Mouse (Mus musculus) hindbrain, embryonic 11.5 days (tissue): Measurements from ENCODE around the gene Etv2. TPM values are rescaled to one million over a fixed set of nuclear protein-coding genes. Genes with fewer than 3 reads are reported as not detected.

Experiments used
- ATAC-seq: fragments of 200-750 bp; cut with Nextera tagmentation; 2 replicates; pipeline ENCODE4 v1.8.0; 2017; ENCODE audit warnings: mild to moderate bottlenecking, moderate TSS enrichment, moderate library complexity; ENCODE audit not compliant: low FRiP score
- DNase-seq: peaks from one replicate; pipeline ENCODE4 v3.0.0-alpha.2; 2015; ENCODE audit warnings: low spot score
- H3K27ac ChIP-seq: fragments of 300-500 bp; sonication (generic); 2 replicates; pipeline ENCODE4 v1.5.1; 2014; ENCODE audit warnings: mild to moderate bottlenecking, low read depth, low read length
- H3K27me3 ChIP-seq: fragments of 300-500 bp; sonication (generic); 2 replicates; pipeline ENCODE4 v1.6.1; 2014; ENCODE audit warnings: mild to moderate bottlenecking, low read length, moderate library complexity, mixed read lengths; ENCODE audit not compliant: control insufficient read depth, insufficient read depth
- H3K36me3 ChIP-seq: fragments of 300-500 bp; sonication (generic); 2 replicates; pipeline ENCODE4 v1.6.1; 2014; ENCODE audit warnings: mild to moderate bottlenecking, low read length, moderate library complexity, mixed read lengths; ENCODE audit not compliant: control insufficient read depth, insufficient read depth
- H3K4me1 ChIP-seq: fragments of 300-500 bp; sonication (generic); replicated peaks from 2 replicates; pipeline ENCODE4 v1.6.1; 2014; ENCODE audit warnings: low read length, mixed read lengths; ENCODE audit not compliant: control insufficient read depth, insufficient read depth
- H3K4me2 ChIP-seq: fragments of 300-500 bp; sonication (generic); replicated peaks from 2 replicates; pipeline ENCODE4 v1.6.1; 2014; ENCODE audit warnings: mild to moderate bottlenecking, low read depth, low read length
- H3K4me3 ChIP-seq: fragments of 300-500 bp; sonication (generic); 2 replicates; pipeline ENCODE4 v1.5.1; 2014; ENCODE audit warnings: low read depth, low read length
- H3K9ac ChIP-seq: fragments of 300-500 bp; sonication (generic); 2 replicates; pipeline ENCODE4 v1.6.1; 2014; ENCODE audit warnings: low read depth, low read length
- H3K9me3 ChIP-seq: fragments of 300-500 bp; sonication (generic); 2 replicates; pipeline ENCODE4 v1.6.1; 2016; ENCODE audit warnings: low read length; ENCODE audit not compliant: control insufficient read depth
- WGBS: fragments of 180-500 bp; shearing (Covaris S2); extraction: QIAGEN DNeasy Blood & Tissue Kit; methylation state at CpG from one replicate; pipeline ENCODE4 v1.1.7; 2014; 5-methylcytosine and 5-hydroxymethylcytosine counted together
- polyA plus RNA-seq: library from polyadenylated mRNA; unstranded; fragments of >200 nt; fragmentation: Nextera tagmentation; extraction: Ambion mirVana; gene quantifications from 2 replicates; pipeline ENCODE4 v1.2.1, GENCODE M21; 2014

Gene Etv2
- polyA plus RNA-seq, 1 experiment from 2014 or later, result not detected

- H3K9me3 ChIP-seq, result no peaks in the 10 kb centered on the region
- H3K9ac ChIP-seq, result no peak overlapping the region
- 26% methylated on average over 8 of the region's 8 CpGs for WGBS
- DNase-seq, result peak; percentile 70
- no peak overlapping the region for H3K27ac ChIP-seq
- no peaks in the 10 kb centered on the region for H3K27me3 ChIP-seq
- no peak overlapping the region for H3K4me2 ChIP-seq
- no peak for ATAC-seq
- H3K36me3 ChIP-seq, result no peaks in the 10 kb centered on the region
- H3K4me1 ChIP-seq, result no peaks in the 10 kb centered on the region
- no peak overlapping the region for H3K4me3 ChIP-seq
Observed at GRCm38 (mm10) chr7:30607706-30608309, 27.8 kb downstream of the Etv2 start.

- no peak overlapping the region for H3K27ac ChIP-seq
- no peaks in the 10 kb centered on the region for H3K4me1 ChIP-seq
- ATAC-seq (no peak), DNase-seq (no peak)
- H3K4me2 ChIP-seq, result no peak overlapping the region
- no peaks in the 10 kb centered on the region for H3K36me3 ChIP-seq
- no peak overlapping the region for H3K4me3 ChIP-seq
- 83% methylated on average over 8 of the region's 8 CpGs for WGBS
- no peak overlapping the region for H3K9ac ChIP-seq
- no peaks in the 10 kb centered on the region for H3K9me3 ChIP-seq
- H3K27me3 ChIP-seq, result no peaks in the 10 kb centered on the region
Observed at GRCm38 (mm10) chr7:30604944-30605343, 30.7 kb downstream of the Etv2 start.

GRCm38 (mm10) chr7:30604424-30604823, 31.2 kb downstream of the Etv2 start:
- DNase-seq (no peak), ATAC-seq (no peak)
- 65% methylated on average over 8 of the region's 8 CpGs for WGBS
- no peak overlapping the region for H3K4me3 ChIP-seq
- no peak overlapping the region for H3K9ac ChIP-seq
- no peak overlapping the region for H3K27ac ChIP-seq
- H3K9me3 ChIP-seq, result no peaks in the 10 kb centered on the region
- no peak overlapping the region for H3K4me2 ChIP-seq
- H3K36me3 ChIP-seq, result no peaks in the 10 kb centered on the region
- no peaks in the 10 kb centered on the region for H3K27me3 ChIP-seq
- no peaks in the 10 kb centered on the region for H3K4me1 ChIP-seq

- DNase-seq (no peak), ATAC-seq (no peak)
- no peak overlapping the region for H3K27ac ChIP-seq
- H3K9ac ChIP-seq, result no peak overlapping the region
- WGBS, result 62% methylated on average over 3 of the region's 3 CpGs
- H3K36me3 ChIP-seq, result no peaks in the 10 kb centered on the region
- H3K27me3 ChIP-seq, result no peaks in the 10 kb centered on the region
- no peaks in the 10 kb centered on the region for H3K9me3 ChIP-seq
- no peaks in the 10 kb centered on the region for H3K4me1 ChIP-seq
- H3K4me2 ChIP-seq, result no peak overlapping the region
- H3K4me3 ChIP-seq, result no peak overlapping the region
Observed at GRCm38 (mm10) chr7:30602583-30602982, 33.1 kb downstream of the Etv2 start.

GRCm38 (mm10) chr7:30600651-30601050, 35.0 kb downstream of the Etv2 start:
- DNase-seq (no peak), ATAC-seq (no peak)
- H3K4me3 ChIP-seq, result no peak overlapping the region
- no peaks in the 10 kb centered on the region for H3K9me3 ChIP-seq
- 79% methylated on average over 7 of the region's 7 CpGs for WGBS
- H3K4me2 ChIP-seq, result no peak overlapping the region
- H3K9ac ChIP-seq, result no peak overlapping the region
- no peaks in the 10 kb centered on the region for H3K27me3 ChIP-seq
- no peak overlapping the region for H3K27ac ChIP-seq
- H3K36me3 ChIP-seq, result no peaks in the 10 kb centered on the region
- H3K4me1 ChIP-seq, result no peaks in the 10 kb centered on the region

GRCm38 (mm10) chr7:30599933-30600353, 35.7 kb downstream of the Etv2 start:
- Histone ChIP-seq H3K36me3 (no peaks in the 10 kb centered on the region), H3K4me3 (no peak overlapping the region), H3K9me3 (no peaks in the 10 kb centered on the region), H3K9ac (no peak overlapping the region), H3K27ac (no peak overlapping the region), H3K4me1 (no peaks in the 10 kb centered on the region), H3K27me3 (no peaks in the 10 kb centered on the region), H3K4me2 (peak overlapping the region; percentile 6)
- DNase-seq (peak; percentile 84), ATAC-seq (peak; percentile 99)
- WGBS, result 4% methylated on average over 16 of the region's 16 CpGs

GRCm38 (mm10) chr7:30598786-30599185, 36.9 kb downstream of the Etv2 start, which contains the start of gene Zbtb32:
Gene Zbtb32 (minus strand): TSS chr7:30598909.
- WGBS, result 95% methylated on average over 12 of the region's 12 CpGs

GRCm38 (mm10) chr7:30596811-30597210, 38.8 kb downstream of the Etv2 start:
- Histone ChIP-seq H3K9me3 (no peaks in the 10 kb centered on the region), H3K27me3 (no peaks in the 10 kb centered on the region), H3K9ac (no peak overlapping the region), H3K4me1 (no peaks in the 10 kb centered on the region), H3K36me3 (no peaks in the 10 kb centered on the region), H3K4me2 (no peak overlapping the region), H3K4me3 (no peak overlapping the region), H3K27ac (no peak overlapping the region)
- DNase-seq, result no peak
- no peak for ATAC-seq
- WGBS, result 78% methylated on average over 5 of the region's 5 CpGs

More at GRCm38 (mm10) chr7:30598786-30599185, 36.9 kb downstream of the Etv2 start, which contains the start of gene Zbtb32:
- DNase-seq (no peak), ATAC-seq (no peak)
- Histone ChIP-seq H3K9me3 (no peaks in the 10 kb centered on the region), H3K27ac (no peak within 1 kb of the TSS), H3K4me3 (no peak within 1 kb of the TSS), H3K36me3 (no peaks in the 10 kb centered on the region), H3K4me1 (no peaks in the 10 kb centered on the region), H3K4me2 (peak within 1 kb of the TSS; percentile 6), H3K27me3 (no peaks in the 10 kb centered on the region), H3K9ac (0 out of 2 replicates have a peak within 1 kb of the TSS, but pooled peaks have one; percentile 1)

- H3K9me3 ChIP-seq, result no peaks in the 10 kb centered on the region
- WGBS, result 84% methylated on average over 5 of the region's 5 CpGs
- no peaks in the 10 kb centered on the region for H3K27me3 ChIP-seq
- no peaks in the 10 kb centered on the region for H3K36me3 ChIP-seq
- H3K4me2 ChIP-seq, result no peak overlapping the region
- DNase-seq (no peak), ATAC-seq (no peak)
- H3K9ac ChIP-seq, result no peak overlapping the region
- no peak overlapping the region for H3K27ac ChIP-seq
- H3K4me3 ChIP-seq, result no peak overlapping the region
- H3K4me1 ChIP-seq, result no peaks in the 10 kb centered on the region
Observed at GRCm38 (mm10) chr7:30596093-30596492, 39.6 kb downstream of the Etv2 start.
